Mouse (Mus musculus): ENCODE measurements around the gene Mef2a. TPM values are rescaled to one million over a fixed set of nuclear protein-coding genes. Genes with fewer than 3 reads are reported as not detected.

Gene Mef2a
- polyA plus RNA-seq, 1 experiment, result 52.6 TPM

- no peak for DNase-seq
- peaks cover 3% of the 10 kb centered on the region; the same call in 1 of the 2 replicates for H3K4me1 ChIP-seq (ENCODE audit: control insufficient read depth, insufficient read depth, low read length)
- 88% methylated on average over 15 of the region's 15 CpGs for WGBS
- H3K4me3 ChIP-seq (replicated peaks; ENCODE audit: extremely low read depth, low read depth, low read length), result no peak overlapping the region
- TF ChIP-seq POLR2A (IDR thresholded peaks at IDR 0.05; ENCODE audit: borderline replicate concordance, extremely low read depth, low read depth, low read length) (no peak), CTCF (IDR thresholded peaks at IDR 0.05; ENCODE audit: insufficient read depth, low read length) (no peak)
These were observed 146.6 kb downstream of the Mef2a start for GRCm38 (mm10) chr7:67225943-67226625.

DNA sequence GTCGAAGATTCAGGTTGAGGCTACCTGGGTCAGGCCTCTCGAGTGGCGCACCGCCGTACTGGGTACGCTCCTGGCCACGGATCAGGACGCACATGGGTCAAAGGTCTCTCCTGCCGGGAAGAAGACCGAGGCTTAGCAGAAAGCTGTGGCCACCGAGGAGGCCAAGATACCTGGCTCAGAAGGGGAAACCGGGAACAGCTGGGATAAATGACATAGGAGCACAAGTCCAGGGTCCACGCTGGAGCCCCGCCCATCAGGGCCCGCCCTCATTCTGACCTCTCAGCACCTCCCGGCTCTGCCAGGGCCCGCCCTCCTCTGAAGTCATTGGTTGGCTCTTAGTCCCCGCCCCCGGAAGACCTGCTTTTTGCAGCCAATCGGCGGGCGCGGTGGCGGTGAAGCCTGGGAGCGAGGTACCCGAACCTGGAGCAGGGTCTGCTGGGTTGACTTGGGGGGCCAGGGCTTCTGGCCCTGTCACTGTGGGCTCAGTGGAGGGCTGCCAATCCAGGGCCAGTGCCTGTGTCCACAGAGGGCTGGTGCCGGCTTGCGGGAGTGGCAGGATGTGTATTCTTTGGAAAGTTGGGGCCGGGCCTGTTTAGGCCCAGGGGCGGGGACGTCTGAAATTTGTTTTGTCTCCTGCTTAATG is 150.3 kb downstream of the Mef2a start, which contains the start of gene Lysmd4:
Gene Lysmd4, plus strand, starts transcription at position 325 of the 643 bp plus-strand sequence.
- H3K4me3 ChIP-seq (replicated peaks; ENCODE audit: extremely low read depth, low read depth, low read length), result peak within 1 kb of the TSS; percentile 96
- TF ChIP-seq POLR2A (IDR thresholded peaks at IDR 0.05; ENCODE audit: borderline replicate concordance, extremely low read depth, low read depth, low read length) (peak; percentile 44; the same call in 1 of the 2 replicates), CTCF (IDR thresholded peaks at IDR 0.05; ENCODE audit: insufficient read depth, low read length) (no peak)
- WGBS, result 2% methylated on average over 31 of the region's 31 CpGs

GRCm38 (mm10) chr7:67217025-67217424 is 155.6 kb downstream of the Mef2a start:
- peak; percentile 74 for DNase-seq
- TF ChIP-seq POLR2A (IDR thresholded peaks at IDR 0.05; ENCODE audit: borderline replicate concordance, extremely low read depth, low read depth, low read length) (no peak), CTCF (IDR thresholded peaks at IDR 0.05; ENCODE audit: insufficient read depth, low read length) (peak; percentile 86)
- Histone ChIP-seq H3K4me3 (replicated peaks; ENCODE audit: extremely low read depth, low read depth, low read length) (no peak overlapping the region), H3K4me1 (ENCODE audit: control insufficient read depth, insufficient read depth, low read length) (no peaks in the 10 kb centered on the region)
- WGBS, result 65% methylated on average over 3 of the region's 3 CpGs

More for the DNA sequence above, 150.3 kb downstream of the Mef2a start, which contains the start of gene Lysmd4:
- H3K4me1 ChIP-seq (ENCODE audit: control insufficient read depth, insufficient read depth, low read length), result peaks cover 3% of the 10 kb centered on the region; the same call in 1 of the 2 replicates
- DNase-seq, result peak; percentile 99

GRCm38 (mm10) chr7:67216351-67216750 is 156.3 kb downstream of the Mef2a start:
- no peak for DNase-seq
- WGBS, result 53% methylated on average over 6 of the region's 6 CpGs
- Histone ChIP-seq H3K4me1 (ENCODE audit: control insufficient read depth, insufficient read depth, low read length) (no peaks in the 10 kb centered on the region), H3K4me3 (replicated peaks; ENCODE audit: extremely low read depth, low read depth, low read length) (no peak overlapping the region)
- TF ChIP-seq POLR2A (IDR thresholded peaks at IDR 0.05; ENCODE audit: borderline replicate concordance, extremely low read depth, low read depth, low read length) (no peak), CTCF (IDR thresholded peaks at IDR 0.05; ENCODE audit: insufficient read depth, low read length) (no peak)

GRCm38 (mm10) chr7:67213589-67213988 is 159.1 kb downstream of the Mef2a start:
- 68% methylated on average over 1 of the region's 1 CpGs for WGBS
- no peak for DNase-seq

GRCm38 (mm10) chr7:67211971-67212370 is 160.7 kb downstream of the Mef2a start:
- H3K4me3 ChIP-seq (replicated peaks; ENCODE audit: extremely low read depth, low read depth, low read length), result no peak overlapping the region
- WGBS, result 49% methylated on average over 4 of the region's 4 CpGs

More at GRCm38 (mm10) chr7:67213589-67213988, 159.1 kb downstream of the Mef2a start:
- no peak for TF ChIP-seq CTCF (IDR thresholded peaks at IDR 0.05; ENCODE audit: insufficient read depth, low read length)
- H3K4me3 ChIP-seq (replicated peaks; ENCODE audit: extremely low read depth, low read depth, low read length), result no peak overlapping the region
- H3K4me1 ChIP-seq (ENCODE audit: control insufficient read depth, insufficient read depth, low read length), result no peaks in the 10 kb centered on the region

GRCm38 (mm10) chr7:67211341-67211740 is 161.3 kb downstream of the Mef2a start:
- H3K4me1 ChIP-seq (ENCODE audit: control insufficient read depth, insufficient read depth, low read length), result no peaks in the 10 kb centered on the region
- no peak for DNase-seq
- 65% methylated on average over 6 of the region's 6 CpGs for WGBS
- TF ChIP-seq CTCF (IDR thresholded peaks at IDR 0.05; ENCODE audit: insufficient read depth, low read length), result no peak
- no peak for TF ChIP-seq POLR2A (IDR thresholded peaks at IDR 0.05; ENCODE audit: borderline replicate concordance, extremely low read depth, low read depth, low read length)
- H3K4me3 ChIP-seq (replicated peaks; ENCODE audit: extremely low read depth, low read depth, low read length), result no peak overlapping the region

More at GRCm38 (mm10) chr7:67211971-67212370, 160.7 kb downstream of the Mef2a start:
- TF ChIP-seq POLR2A (IDR thresholded peaks at IDR 0.05; ENCODE audit: borderline replicate concordance, extremely low read depth, low read depth, low read length) (no peak), CTCF (IDR thresholded peaks at IDR 0.05; ENCODE audit: insufficient read depth, low read length) (no peak)
- no peak for DNase-seq
- H3K4me1 ChIP-seq (ENCODE audit: control insufficient read depth, insufficient read depth, low read length), result no peaks in the 10 kb centered on the region

DNA sequence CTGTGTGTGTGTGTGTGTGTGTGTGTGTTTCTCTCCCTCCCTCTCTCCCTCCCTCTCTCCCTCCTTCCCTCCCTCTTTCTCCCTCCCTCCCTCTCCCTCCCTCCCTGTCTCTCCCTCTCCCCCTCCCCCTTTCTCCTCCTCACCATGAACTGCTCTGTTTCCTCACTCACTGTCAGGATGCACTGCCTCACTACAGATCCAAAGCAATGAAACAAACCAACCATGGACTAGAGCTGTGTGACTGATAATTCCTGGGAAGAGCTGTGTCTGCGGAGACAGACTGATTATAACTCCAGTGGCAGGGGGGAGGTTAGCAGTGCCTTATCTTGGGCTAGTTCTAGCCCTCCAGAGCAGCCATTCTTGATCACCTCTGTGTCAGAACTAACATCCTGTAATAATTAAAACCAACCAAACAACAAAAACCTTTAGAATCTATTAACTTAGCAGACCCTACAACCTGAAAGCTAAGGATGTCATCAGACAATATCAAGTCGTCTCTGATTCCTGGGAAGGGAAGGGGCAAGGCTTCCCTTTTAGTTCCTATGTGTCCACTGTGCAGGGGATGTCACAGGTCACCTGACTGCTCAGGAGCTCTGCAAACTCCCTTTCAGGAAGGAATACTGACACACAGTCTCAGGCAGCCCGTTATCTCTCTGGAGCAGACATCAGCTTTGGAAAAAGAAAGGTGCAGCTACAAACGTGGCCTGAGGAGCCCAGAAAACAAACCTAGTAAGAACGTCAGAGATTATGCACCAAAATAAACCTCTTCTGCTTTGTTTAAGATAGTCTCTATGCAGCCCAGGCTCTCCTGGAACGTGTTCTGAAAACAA is 162.4 kb downstream of the Mef2a start:
- 44% methylated on average over 6 of the region's 6 CpGs for WGBS
- H3K4me3 ChIP-seq (replicated peaks; ENCODE audit: extremely low read depth, low read depth, low read length), result no peak overlapping the region
- no peak for DNase-seq
- no peaks in the 10 kb centered on the region for H3K4me1 ChIP-seq (ENCODE audit: control insufficient read depth, insufficient read depth, low read length)
- no peak for TF ChIP-seq POLR2A (IDR thresholded peaks at IDR 0.05; ENCODE audit: borderline replicate concordance, extremely low read depth, low read depth, low read length)
- TF ChIP-seq CTCF (IDR thresholded peaks at IDR 0.05; ENCODE audit: insufficient read depth, low read length), result no peak

GRCm38 (mm10) chr7:67208317-67208716 is 164.3 kb downstream of the Mef2a start:
- Histone ChIP-seq H3K4me3 (replicated peaks; ENCODE audit: extremely low read depth, low read depth, low read length) (no peak overlapping the region), H3K4me1 (ENCODE audit: control insufficient read depth, insufficient read depth, low read length) (no peaks in the 10 kb centered on the region)
- 77% methylated on average over 1 of the region's 1 CpGs for WGBS
- no peak for TF ChIP-seq CTCF (IDR thresholded peaks at IDR 0.05; ENCODE audit: insufficient read depth, low read length)
- TF ChIP-seq POLR2A (IDR thresholded peaks at IDR 0.05; ENCODE audit: borderline replicate concordance, extremely low read depth, low read depth, low read length), result no peak
- DNase-seq, result no peak

Measured in lung, adult 2 months (tissue).